Mouse (Mus musculus) kidney, embryonic 15.5 days (tissue): ENCODE data around the gene Deaf1. TPM values are rescaled to one million over a fixed set of nuclear protein-coding genes. Genes with fewer than 3 reads are reported as not detected.
"Not testable (repeated sequence)": the region's sequence is repeated elsewhere in the genome, so short reads cannot be mapped to it uniquely, and the experiment has no call there.

Experiments
- ATAC-seq: fragments of 200-750 bp; cut with Nextera tagmentation; replicated peaks from 2 replicates; pipeline ENCODE4 v1.8.0; 2017; ENCODE audit warnings: moderate TSS enrichment; ENCODE audit not compliant: low FRiP score
- H3K27ac ChIP-seq: fragments of 300-500 bp; sonication (generic); 2 replicates; pipeline ENCODE4 v1.5.1; 2015; ENCODE audit warnings: mild to moderate bottlenecking, inconsistent platforms
- H3K27me3 ChIP-seq: fragments of 300-500 bp; sonication (generic); 2 replicates; pipeline ENCODE4 v1.6.1; 2015; ENCODE audit warnings: inconsistent platforms
- H3K36me3 ChIP-seq: fragments of 300-500 bp; sonication (generic); 2 replicates; pipeline ENCODE4 v1.6.1; 2015; ENCODE audit warnings: inconsistent platforms
- H3K4me1 ChIP-seq: fragments of 300-500 bp; sonication (generic); 2 replicates; pipeline ENCODE4 v1.6.1; 2015; ENCODE audit warnings: inconsistent platforms
- H3K4me2 ChIP-seq: fragments of 300-500 bp; sonication (generic); 2 replicates; pipeline ENCODE4 v1.6.1; 2015; ENCODE audit warnings: moderate library complexity, mild to moderate bottlenecking, inconsistent platforms
- H3K4me3 ChIP-seq: fragments of 300-500 bp; sonication (generic); replicated peaks from 2 replicates; pipeline ENCODE4 v1.5.1; 2015; ENCODE audit warnings: mild to moderate bottlenecking, inconsistent platforms
- H3K9ac ChIP-seq: fragments of 300-500 bp; sonication (generic); 2 replicates; pipeline ENCODE4 v1.6.1; 2015; ENCODE audit warnings: mild to moderate bottlenecking, inconsistent platforms
- H3K9me3 ChIP-seq: fragments of 300-500 bp; sonication (generic); replicated peaks from 2 replicates; pipeline ENCODE4 v1.6.1; 2016; ENCODE audit warnings: inconsistent platforms
- WGBS: fragments of 180-500 bp; shearing (Covaris S2); methylation state at CpG from one replicate; pipeline ENCODE4 v1.1.7; 2015; ENCODE audit warnings: mixed read lengths; 5-methylcytosine and 5-hydroxymethylcytosine counted together
- polyA plus RNA-seq: library from polyadenylated mRNA; unstranded; fragments of >200 nt; fragmentation: Nextera tagmentation; extraction: Ambion mirVana; gene quantifications from 2 replicates; pipeline ENCODE4 v1.2.1, GENCODE M21; 2015

The Deaf1 gene
- polyA plus RNA-seq, 1 experiment from 2014 or later, result 81.1 TPM

- Histone ChIP-seq H3K36me3 (peaks cover 34% of the 10 kb centered on the region), H3K9ac (peak within 1 kb of the TSS; percentile 49), H3K27me3 (no peaks in the 10 kb centered on the region), H3K9me3 (no peaks in the 10 kb centered on the region), H3K4me2 (peak within 1 kb of the TSS; percentile 86), H3K4me1 (peaks cover 24% of the 10 kb centered on the region), H3K27ac (peak within 1 kb of the TSS; percentile 52), H3K4me3 (peak within 1 kb of the TSS; percentile 56)
- ATAC-seq, result peak; percentile 71
- WGBS, result 4% methylated on average over 25 of the region's 25 CpGs
Observed at GRCm38 (mm10) chr7:141265739-141266561, 61.5 kb downstream of the Deaf1 start, which contains the start of gene Irf7. TSS of gene Irf7 (minus strand) at chr7:141266481.

GRCm38 (mm10) chr7:141265411-141265738 is 62.1 kb downstream of the Deaf1 start:
- 0 out of 2 replicates have a peak, but pooled peaks have one; percentile 23 for ATAC-seq
- 0 out of 2 replicates have a peak overlapping the region, but pooled peaks have one; percentile 12 for H3K9ac ChIP-seq
- 31% methylated on average over 11 of the region's 11 CpGs for WGBS

GRCm38 (mm10) chr7:141264761-141265410 is 62.6 kb downstream of the Deaf1 start:
- Histone ChIP-seq H3K36me3 (peaks cover 45% of the 10 kb centered on the region), H3K4me2 (peak overlapping the region; percentile 86), H3K27me3 (no peaks in the 10 kb centered on the region), H3K27ac (0 out of 2 replicates have a peak overlapping the region, but pooled peaks have one; percentile 11), H3K4me1 (peaks cover 24% of the 10 kb centered on the region), H3K9me3 (no peaks in the 10 kb centered on the region), H3K4me3 (peak overlapping the region; percentile 56), H3K9ac (0 out of 2 replicates have a peak overlapping the region, but pooled peaks have one; percentile 12)
- 33% methylated on average over 12 of the region's 12 CpGs for WGBS
- ATAC-seq, result peak; percentile 73

More at GRCm38 (mm10) chr7:141265411-141265738, 62.1 kb downstream of the Deaf1 start:
- Histone ChIP-seq H3K36me3 (peaks cover 40% of the 10 kb centered on the region), H3K4me2 (peak overlapping the region; percentile 86), H3K4me3 (peak overlapping the region; percentile 56), H3K4me1 (peaks cover 24% of the 10 kb centered on the region), H3K9me3 (no peaks in the 10 kb centered on the region), H3K27me3 (no peaks in the 10 kb centered on the region), H3K27ac (peak overlapping the region; percentile 11; the same call in 1 of the 2 replicates)

- Histone ChIP-seq H3K4me1 (peaks cover 24% of the 10 kb centered on the region), H3K27me3 (no peaks in the 10 kb centered on the region), H3K9ac (no peak overlapping the region), H3K27ac (no peak overlapping the region), H3K4me2 (no peak overlapping the region), H3K36me3 (peaks cover 52% of the 10 kb centered on the region), H3K9me3 (no peaks in the 10 kb centered on the region), H3K4me3 (no peak overlapping the region)
- 77% methylated on average over 11 of the region's 11 CpGs for WGBS
- ATAC-seq, result no peak
Observed at GRCm38 (mm10) chr7:141264041-141264700, 63.3 kb downstream of the Deaf1 start.

GRCm38 (mm10) chr7:141263640-141264039 is 63.9 kb downstream of the Deaf1 start:
- no peak overlapping the region for H3K9ac ChIP-seq
- no peak; the same call in 1 of the 2 replicates for ATAC-seq
- WGBS, result 92% methylated on average over 13 of the region's 13 CpGs

GRCm38 (mm10) chr7:141261480-141261879 is 66.0 kb downstream of the Deaf1 start:
- Histone ChIP-seq H3K36me3 (peaks cover 79% of the 10 kb centered on the region), H3K27ac (no peak overlapping the region), H3K9me3 (no peaks in the 10 kb centered on the region), H3K27me3 (no peaks in the 10 kb centered on the region), H3K4me1 (peaks cover 22% of the 10 kb centered on the region), H3K4me2 (no peak overlapping the region), H3K4me3 (no peak overlapping the region), H3K9ac (no peak overlapping the region)
- no peak for ATAC-seq
- 88% methylated on average over 3 of the region's 3 CpGs for WGBS

More at GRCm38 (mm10) chr7:141263640-141264039, 63.9 kb downstream of the Deaf1 start:
- Histone ChIP-seq H3K4me2 (no peak overlapping the region), H3K4me3 (no peak overlapping the region), H3K27ac (no peak overlapping the region), H3K27me3 (no peaks in the 10 kb centered on the region), H3K36me3 (peaks cover 57% of the 10 kb centered on the region), H3K9me3 (no peaks in the 10 kb centered on the region), H3K4me1 (peaks cover 24% of the 10 kb centered on the region)

- Histone ChIP-seq H3K9me3 (no peaks in the 10 kb centered on the region), H3K4me3 (no peak overlapping the region), H3K27ac (no peak overlapping the region), H3K4me2 (no peak overlapping the region), H3K36me3 (peaks cover 98% of the 10 kb centered on the region), H3K4me1 (no peaks in the 10 kb centered on the region), H3K9ac (no peak overlapping the region), H3K27me3 (no peaks in the 10 kb centered on the region)
- WGBS, result 93% methylated on average over 10 of the region's 10 CpGs
- ATAC-seq, result no peak
Observed at GRCm38 (mm10) chr7:141256159-141256558, 71.3 kb downstream of the Deaf1 start.

GRCm38 (mm10) chr7:141250486-141250885 is 77.0 kb downstream of the Deaf1 start:
- H3K27me3 ChIP-seq, ATAC-seq, H3K9ac ChIP-seq, H3K27ac ChIP-seq, H3K9me3 ChIP-seq, H3K4me1 ChIP-seq, H3K4me2 ChIP-seq, H3K4me3 ChIP-seq: not testable (repeated sequence)
- peaks cover 98% of the 10 kb centered on the region for H3K36me3 ChIP-seq
- 92% methylated on average over 4 of the region's 4 CpGs for WGBS

Other genes starting within 250 kb of the Deaf1 start
- 7.8 and 7.9 TPM in 2 replicates for gene Pkp3, start 249.5 kb downstream of the Deaf1 start, polyA plus RNA-seq
- gene Sigirr, start 227.1 kb downstream of the Deaf1 start, polyA plus RNA-seq, result 20.8 and 24.7 TPM in 2 replicates
- 6.0 TPM in 2 replicates for gene Ano9, start 209.9 kb downstream of the Deaf1 start, polyA plus RNA-seq
- gene Ptdss2, start 205.3 kb downstream of the Deaf1 start, polyA plus RNA-seq, result 79.9 and 83.4 TPM in 2 replicates
- 115 and 122 TPM in 2 replicates for gene Rnh1, start 154.8 kb downstream of the Deaf1 start, polyA plus RNA-seq
- 92.1 and 98.0 TPM in 2 replicates for gene Hras, start 133.7 kb downstream of the Deaf1 start, polyA plus RNA-seq
- gene Lrrc56, start 133.5 kb downstream of the Deaf1 start, polyA plus RNA-seq, result 10.3 and 13.9 TPM in 2 replicates
- gene Lmntd2, start 113.6 kb downstream of the Deaf1 start, polyA plus RNA-seq, result 3.4 and 3.5 TPM in 2 replicates
- gene Rassf7, start 111.8 kb downstream of the Deaf1 start, polyA plus RNA-seq, result 57.5 and 66.9 TPM in 2 replicates
- gene Phrf1, start 98.9 kb downstream of the Deaf1 start, polyA plus RNA-seq, result 73.1 and 78.3 TPM in 2 replicates
- 3.5 and 3.8 TPM in 2 replicates for gene Irf7, start 61.2 kb downstream of the Deaf1 start, polyA plus RNA-seq
- 8.2 and 8.6 TPM in 2 replicates for gene Cdhr5, start 50.9 kb downstream of the Deaf1 start, polyA plus RNA-seq
- gene Sct, start 48.6 kb downstream of the Deaf1 start, polyA plus RNA-seq, result 41.1 and 43.5 TPM in 2 replicates
- gene Drd4, start 35.7 kb downstream of the Deaf1 start, polyA plus RNA-seq, result 1.4 and 1.8 TPM in 2 replicates
- 52.8 and 54.4 TPM in 2 replicates for gene Tmem80, start within 50 bp of the Deaf1 start, polyA plus RNA-seq
- gene Eps8l2, start 11.2 kb upstream of the Deaf1 start, polyA plus RNA-seq, result 33.1 and 39.6 TPM in 2 replicates
- 340 and 353 TPM in 2 replicates for gene Taldo1, start 64.5 kb upstream of the Deaf1 start, polyA plus RNA-seq
- 61.5 and 61.8 TPM in 2 replicates for gene Gatd1, start 86.4 kb upstream of the Deaf1 start, polyA plus RNA-seq
- 2.6 and 3.4 TPM in 2 replicates for gene Cend1, start 101.8 kb upstream of the Deaf1 start, polyA plus RNA-seq
- 27.6 and 34.0 TPM in 2 replicates for gene Slc25a22, start 110.2 kb upstream of the Deaf1 start, polyA plus RNA-seq
- gene Pidd1, start 116.3 kb upstream of the Deaf1 start, polyA plus RNA-seq, result 10.5 and 12.6 TPM in 2 replicates
- 1,339 and 1,510 TPM in 2 replicates for gene Rplp2, start 119.7 kb upstream of the Deaf1 start, polyA plus RNA-seq
- gene Pnpla2, start 127.5 kb upstream of the Deaf1 start, polyA plus RNA-seq, result 36.3 and 41.7 TPM in 2 replicates
- 19.3 and 22.0 TPM in 2 replicates for gene Cracr2b, start 133.4 kb upstream of the Deaf1 start, polyA plus RNA-seq
- 30.9 and 34.8 TPM in 2 replicates for gene Cd151, start 139.7 kb upstream of the Deaf1 start, polyA plus RNA-seq
- 78.7 and 81.5 TPM in 2 replicates for gene Polr2l, start 147.4 kb upstream of the Deaf1 start, polyA plus RNA-seq
- gene Tspan4, start 147.6 kb upstream of the Deaf1 start, polyA plus RNA-seq, result 91.6 and 93.4 TPM in 2 replicates
- 39.7 and 45.0 TPM in 2 replicates for gene Chid1, start 212.2 kb upstream of the Deaf1 start, polyA plus RNA-seq
- gene Ap2a2, start 234.5 kb upstream of the Deaf1 start, polyA plus RNA-seq, result 77.9 and 87.8 TPM in 2 replicates